Mouse (Mus musculus) right cerebral cortex, adult 2 months (tissue): ENCODE measurements at regions not wholly inside any gene's neighbourhood (a gene's known extent, or its start where the extent isn't known, plus 50 kb on each side); places are given as distances from the start of the nearest gene placed in this dataset.

ENCODE experiments used
- DNase-seq, 2 experiments: peaks; one replicate each; pipeline ENCODE4 v3.0.0; 2021 to 2022; ENCODE audit warnings: low spot score in 2 of 2

GRCm38 (mm10) chr15:19094061-19094810 is 275.5 kb downstream of the Cdh10 start:
- peak; percentile 59 for DNase-seq

DNA sequence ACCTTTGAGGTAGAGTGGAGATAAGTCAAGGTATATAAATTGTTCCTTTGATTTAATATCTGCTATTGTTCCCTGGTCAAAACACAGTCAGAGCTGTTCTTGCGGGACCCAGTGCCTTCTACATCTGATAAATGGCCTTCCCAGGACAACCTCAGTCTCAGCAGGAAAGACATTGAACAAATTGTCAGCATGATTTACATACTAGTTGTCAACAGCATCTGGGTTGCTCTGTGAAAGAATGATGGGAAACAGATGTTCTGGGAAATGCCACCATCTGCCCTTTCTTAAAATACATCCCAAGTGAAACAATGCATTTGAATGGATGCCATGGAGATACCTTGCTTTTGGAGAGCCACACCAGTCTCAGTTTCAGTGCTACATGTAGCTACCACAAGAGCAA is 296.2 kb downstream of the Cdh10 start:
- no peak for DNase-seq

GRCm38 (mm10) chr15:19118995-19119394 is 300.2 kb downstream of the Cdh10 start:
- DNase-seq = no peak

DNA sequence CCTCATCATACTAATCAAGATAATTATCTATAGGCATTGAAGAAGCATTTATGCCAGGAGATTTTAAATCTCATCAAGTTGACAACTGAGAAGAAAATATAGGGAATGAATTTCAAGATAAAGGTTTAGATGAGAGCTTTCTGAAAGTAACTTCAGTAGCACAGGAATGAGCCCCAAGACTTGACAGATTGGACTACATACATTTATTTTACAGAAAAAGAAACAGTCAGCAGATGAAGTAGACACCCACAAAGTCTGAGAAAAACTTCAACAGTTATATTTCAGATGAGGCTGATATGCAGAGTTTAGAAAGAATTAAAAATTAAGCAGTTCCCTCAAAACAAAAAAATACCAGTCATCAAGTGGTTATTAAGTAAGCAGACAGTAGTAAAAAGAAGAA is 308.7 kb downstream of the Cdh10 start:
- DNase-seq = no peak

DNA sequence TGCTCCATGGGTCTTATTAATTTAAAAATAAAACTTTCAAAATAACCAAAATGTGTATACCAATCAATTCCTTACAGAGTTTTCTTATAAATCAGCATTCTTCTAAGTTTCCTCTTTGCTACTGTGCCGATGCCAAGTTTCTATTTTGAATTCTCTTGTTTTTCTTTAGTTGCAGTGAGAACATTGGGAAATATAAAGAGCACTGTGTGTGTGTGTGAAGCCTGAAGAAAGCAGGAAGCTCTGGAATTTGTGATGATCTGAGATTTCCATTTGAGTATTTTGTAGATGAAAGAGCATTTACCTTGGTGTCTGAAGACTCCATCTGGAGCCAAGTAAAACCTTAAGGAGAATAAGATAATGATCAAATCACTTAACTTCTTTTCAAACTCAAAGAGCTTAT is 310.6 kb downstream of the Cdh10 start:
- DNase-seq = no peak

GRCm38 (mm10) chr15:19153682-19154081 is 334.9 kb downstream of the Cdh10 start:
- DNase-seq = no peak

DNA sequence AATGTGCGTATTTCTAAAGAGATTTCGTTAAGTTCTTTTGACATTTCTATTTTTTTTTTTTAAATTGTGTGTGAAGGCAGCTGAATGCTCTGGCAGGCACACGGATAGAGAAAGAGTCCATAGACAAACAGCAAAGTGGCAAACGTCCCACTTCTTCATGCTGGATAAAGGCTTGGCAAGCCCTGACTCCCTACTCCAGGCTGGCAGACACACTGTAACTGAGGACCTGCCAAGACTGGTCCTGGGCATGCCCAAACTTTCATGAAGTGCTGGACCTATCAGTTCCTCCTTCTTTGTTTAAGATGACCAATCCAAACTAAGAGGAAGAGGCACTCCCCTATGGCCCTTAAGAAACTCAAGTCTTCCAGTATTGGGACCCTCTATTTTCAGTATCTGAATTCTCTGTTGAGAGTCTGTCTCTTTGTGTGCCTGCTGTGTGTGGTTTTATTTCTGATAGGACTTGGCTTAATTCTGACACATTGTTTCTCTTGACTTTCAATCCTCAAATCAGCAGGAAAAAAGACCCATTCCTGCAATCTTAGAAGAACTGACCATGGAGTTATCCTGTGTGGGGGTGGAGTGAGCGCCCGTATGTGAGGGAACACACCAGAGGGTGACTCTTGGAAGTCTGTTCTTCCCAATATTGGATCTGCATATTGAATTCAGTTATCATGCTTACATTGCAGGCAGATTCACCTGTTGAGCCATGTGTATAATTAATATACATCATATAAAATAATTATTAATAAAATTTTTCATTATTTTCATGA is 343.6 kb downstream of the Cdh10 start:
- DNase-seq = peak; percentile 10 to 28

- DNase-seq = no peak
These were observed 356.7 kb downstream of the Cdh10 start for GRCm38 (mm10) chr15:19175470-19175869.
